Mouse (Mus musculus): ENCODE data around the gene R3hdm2.

GRCm38 (mm10) chr10:127526048-127526447, 145.9 kb downstream of the R3hdm2 start:
- TF ChIP-seq CTCF (IDR thresholded peaks at IDR 0.05; ENCODE audit: borderline replicate concordance, insufficient read depth, low read length) (no peak), POLR2A (IDR thresholded peaks at IDR 0.05; ENCODE audit: low read depth, low read length) (no peak)
